Mouse (Mus musculus) gastrocnemius, adult 18-20 months (tissue): ENCODE data around the gene Nfyc. TPM values are rescaled to one million over a fixed set of nuclear protein-coding genes. Genes with fewer than 3 reads are reported as not detected.

Experiments
- DNase-seq: peaks from one replicate; pipeline ENCODE4 v3.0.0; 2021; ENCODE audit warnings: low spot score
- long read RNA-seq, 2 experiments: library from polyadenylated mRNA; stranded (forward); transcript quantifications; one replicate each; pipeline ENCODE4 v2.0.0; 2021
- total RNA-seq, 2 experiments: library from RNA; stranded (reverse); gene quantifications; 2 replicates each; pipeline ENCODE4 v1.2.3; 2021

Nfyc gene
- 10 to 100 TPM; 35.5 to 38.0 TPM for total RNA-seq
- long read RNA-seq, experiment 1, transcript Nfyc-201 (10 exons, 1,932 nt), result major isoform, 26 of 36 reads
- long read RNA-seq, experiment 1, partial matches to known transcripts, result 0 of 36 reads
- long read RNA-seq, experiment 1, other reads (novel, unspliced or antisense), result 9 of 36 reads
- long read RNA-seq, experiment 2, transcript Nfyc-201 (10 exons, 1,932 nt), result major isoform, 42 of 58 reads
- long read RNA-seq, experiment 2, partial matches to known transcripts, result 2 of 58 reads
- long read RNA-seq, experiment 2, other reads (novel, unspliced or antisense), result 11 of 58 reads

- no peak for DNase-seq
Measured at GRCm38 (mm10) chr4:120831472-120831871, at the start of gene Nfyc. TSS of gene Nfyc (minus strand) at chr4:120831572.

GRCm38 (mm10) chr4:120880731-120881432, 49.5 kb upstream of the Nfyc start:
- no peak for DNase-seq

- DNase-seq, result no peak
Measured at GRCm38 (mm10) chr4:120879386-120879785, 48.0 kb upstream of the Nfyc start.

- DNase-seq, result no peak
Measured at GRCm38 (mm10) chr4:120878728-120879127, 47.4 kb upstream of the Nfyc start.

GRCm38 (mm10) chr4:120875961-120876360, 44.6 kb upstream of the Nfyc start:
- no peak for DNase-seq

- no peak for DNase-seq
Measured at GRCm38 (mm10) chr4:120870262-120870748, 38.9 kb upstream of the Nfyc start.

GRCm38 (mm10) chr4:120868988-120869387, 37.6 kb upstream of the Nfyc start:
- DNase-seq, result no peak

GRCm38 (mm10) chr4:120868246-120868645, 36.9 kb upstream of the Nfyc start:
- no peak for DNase-seq

GRCm38 (mm10) chr4:120866211-120866610, 34.8 kb upstream of the Nfyc start:
- DNase-seq, result no peak

GRCm38 (mm10) chr4:120859865-120860264, 28.5 kb upstream of the Nfyc start:
- DNase-seq, result no peak

GRCm38 (mm10) chr4:120856376-120856775, 25.0 kb upstream of the Nfyc start:
- DNase-seq, result no peak

GRCm38 (mm10) chr4:120855360-120856060, 24.1 kb upstream of the Nfyc start:
- DNase-seq, result no peak

- DNase-seq, result peak; percentile 8
Measured at GRCm38 (mm10) chr4:120854588-120855319, 23.4 kb upstream of the Nfyc start, which contains the start of gene Rims3. TSS of gene Rims3 (plus strand) at chr4:120854816.

- peak; percentile 52 for DNase-seq
Measured at GRCm38 (mm10) chr4:120850946-120851345, 19.6 kb upstream of the Nfyc start.

- no peak for DNase-seq
Measured at GRCm38 (mm10) chr4:120849451-120849850, 18.1 kb upstream of the Nfyc start.

- DNase-seq, result no peak
Measured at GRCm38 (mm10) chr4:120848909-120849308, 17.5 kb upstream of the Nfyc start.

- DNase-seq, result no peak
Measured at GRCm38 (mm10) chr4:120845098-120845497, 13.7 kb upstream of the Nfyc start.

GRCm38 (mm10) chr4:120844423-120845082, 13.2 kb upstream of the Nfyc start:
- no peak for DNase-seq

GRCm38 (mm10) chr4:120841342-120841741, 10.0 kb upstream of the Nfyc start:
- no peak for DNase-seq

- DNase-seq, result no peak
Measured at GRCm38 (mm10) chr4:120830767-120831166, 605 bp downstream of the Nfyc start.

GRCm38 (mm10) chr4:120826418-120826817, 5.0 kb downstream of the Nfyc start:
- DNase-seq, result no peak
